In genomic region chr7:44868919-44869696, GRCm38 (mm10) we compare ENCODE assay signal across 8 mouse cellular contexts. TPM values are rescaled to one million over a fixed set of nuclear protein-coding genes. Genes with fewer than 3 reads are reported as not detected.
A peak's percentile ranks its signal among the peaks of the same experiment; 100 is the strongest.
DNase-seq lines count a peak whose midpoint lies in the region; ATAC-seq and TF ChIP-seq lines count a peak whose summit lies in the region.

No protein-coding gene starts in this region.

- no peaks in the 10 kb centered on the region; the same call in 1 of the 2 replicates for H3K27me3 ChIP-seq in spleen, adult 2 months (ENCODE audit: control insufficient read depth, insufficient read depth, low read length)
- H3K27me3 ChIP-seq in intestine, postnatal 0 days (replicated peaks; ENCODE audit: control insufficient read depth, insufficient read depth, low read length), result no peaks in the 10 kb centered on the region

- TF ChIP-seq POLR2A in spleen, adult 2 months (IDR thresholded peaks at IDR 0.05; ENCODE audit: low read depth, low read length), result no peak
- TF ChIP-seq POLR2A in lung, adult 2 months (IDR thresholded peaks at IDR 0.05; ENCODE audit: borderline replicate concordance, extremely low read depth, low read depth, low read length), result no peak

- peak overlapping the region; percentile 79 for H3K27ac ChIP-seq in spleen, adult 2 months (ENCODE audit: insufficient read depth, low read length)
- peak overlapping the region; percentile 98 for H3K27ac ChIP-seq in intestine, postnatal 0 days (ENCODE audit: low read depth, low read length)

- H3K9me3 ChIP-seq in intestine, postnatal 0 days (ENCODE audit: control insufficient read depth), result no peaks in the 10 kb centered on the region

- 0 out of 2 replicates have a peak, but pooled peaks cover 5% of the 10 kb centered on the region for H3K36me3 ChIP-seq in spleen, adult 2 months (ENCODE audit: control insufficient read depth, insufficient read depth, low read length)
- H3K36me3 ChIP-seq in intestine, postnatal 0 days (ENCODE audit: control insufficient read depth, insufficient read depth), result peaks cover 12% of the 10 kb centered on the region

- WGBS in spleen, adult 2 months, result under 1% methylated on average over 103 of the region's 108 CpGs
- under 1% methylated on average over 88 of the region's 108 CpGs for WGBS in intestine, postnatal 0 days
- WGBS in lung, adult 2 months, result under 1% methylated on average over 97 of the region's 108 CpGs

- intact Hi-C loops in gastrocnemius, postnatal 36 days (cut with DNase I), result no loop called here

- ATAC-seq in intestine, postnatal 0 days, result peak; percentile 34

- TF ChIP-seq CTCF in spleen, adult 2 months (IDR thresholded peaks at IDR 0.05; ENCODE audit: extremely low read depth, insufficient read depth, insufficient read length, insufficient replicate concordance), result no peak
- no peak for TF ChIP-seq CTCF in intestine, postnatal 0 days (IDR thresholded peaks at IDR 0.05; ENCODE audit: low read depth)
- no peak for TF ChIP-seq CTCF in lung, adult 2 months (IDR thresholded peaks at IDR 0.05; ENCODE audit: insufficient read depth, low read length)

- peaks cover 13% of the 10 kb centered on the region; the same call in 1 of the 2 replicates for H3K4me1 ChIP-seq in spleen, adult 2 months (ENCODE audit: control insufficient read depth, insufficient read depth, insufficient read length)
- peaks cover 27% of the 10 kb centered on the region for H3K4me1 ChIP-seq in intestine, postnatal 0 days (replicated peaks; ENCODE audit: control insufficient read depth, insufficient read depth, low read length)
- H3K4me1 ChIP-seq in lung, adult 2 months (ENCODE audit: control insufficient read depth, insufficient read depth, low read length), result peaks cover 26% of the 10 kb centered on the region

- H3K4me3 ChIP-seq in spleen, adult 2 months (ENCODE audit: extremely low read depth, insufficient read depth, insufficient read length), result peak overlapping the region; percentile 60
- H3K4me3 ChIP-seq in intestine, postnatal 0 days (ENCODE audit: low read depth, low read length), result peak overlapping the region; percentile 86
- peak overlapping the region; percentile 61 for H3K4me3 ChIP-seq in lung, adult 2 months (replicated peaks; ENCODE audit: extremely low read depth, low read depth, low read length)

- DNase-seq in spleen, adult 2 months (ENCODE audit: low read depth in 1 of 2, low spot score in 2 of 2), result no peak
- no peak for DNase-seq in spleen, adult 12 weeks (ENCODE audit: low spot score)
- DNase-seq in cerebellum, postnatal 14 days, result peak; percentile 72 to 74
- DNase-seq in gastrocnemius, postnatal 36 days, result peak; percentile 63 to 71
- DNase-seq in lung, adult 2 months, result peak; percentile 75
- peak; percentile 67 for DNase-seq in ovary, postnatal 14 days (ENCODE audit: low spot score)
- DNase-seq in urinary bladder, postnatal 25 days (ENCODE audit: low spot score), result peak; percentile 62

- H3K9ac ChIP-seq in intestine, postnatal 0 days (ENCODE audit: low read depth, low read length), result peak overlapping the region; percentile 95

- peak overlapping the region; percentile 79 for H3K4me2 ChIP-seq in intestine, postnatal 0 days (replicated peaks; ENCODE audit: low read depth)

RNA-seq across cellular contexts. Expression of gene Ptov1, which starts 0.5 kb away (rescaled TPM):
- polyA plus RNA-seq in spleen, adult 2 months (2012; rRNA removed), result 66.2 and 77.3 TPM in 2 replicates
- 100 to 1,000 TPM; 129 to 153 TPM for total RNA-seq in gastrocnemius, postnatal 36 days (2021)
- 112 and 114 TPM in 2 replicates for polyA plus RNA-seq in intestine, postnatal 0 days (2015; fragmentation: Nextera tagmentation; extraction: Ambion mirVana)
- 274 and 280 TPM in 2 replicates for polyA plus RNA-seq in lung, adult 2 months (2012; rRNA removed)

RNA-seq across cellular contexts. Expression of gene Pnkp, which starts 12.2 kb away (rescaled TPM):
- polyA plus RNA-seq in spleen, adult 2 months (2012; rRNA removed), result 67.3 and 84.9 TPM in 2 replicates
- total RNA-seq in gastrocnemius, postnatal 36 days (2021), result 10 to 100 TPM; 14.9 to 18.7 TPM
- 27.7 and 32.0 TPM in 2 replicates for polyA plus RNA-seq in intestine, postnatal 0 days (2015; fragmentation: Nextera tagmentation; extraction: Ambion mirVana)
- polyA plus RNA-seq in lung, adult 2 months (2012; rRNA removed), result 57.2 and 62.0 TPM in 2 replicates

RNA-seq across cellular contexts. Expression of gene Tbc1d17, which starts 20.2 kb away (rescaled TPM):
- polyA plus RNA-seq in spleen, adult 2 months (2012; rRNA removed), result 68.4 and 91.7 TPM in 2 replicates
- total RNA-seq in gastrocnemius, postnatal 36 days (2021), result 10 to 100 TPM; 42.4 to 53.4 TPM
- 47.4 and 48.5 TPM in 2 replicates for polyA plus RNA-seq in intestine, postnatal 0 days (2015; fragmentation: Nextera tagmentation; extraction: Ambion mirVana)
- polyA plus RNA-seq in lung, adult 2 months (2012; rRNA removed), result 95.7 and 114 TPM in 2 replicates

RNA-seq across cellular contexts. Expression of gene Akt1s1, which starts 20.3 kb away (rescaled TPM):
- polyA plus RNA-seq in spleen, adult 2 months (2012; rRNA removed), result 67.8 and 105 TPM in 2 replicates
- total RNA-seq in gastrocnemius, postnatal 36 days (2021), result 100 to 1,000 TPM; 111 to 122 TPM
- 71.6 and 76.5 TPM in 2 replicates for polyA plus RNA-seq in intestine, postnatal 0 days (2015; fragmentation: Nextera tagmentation; extraction: Ambion mirVana)
- polyA plus RNA-seq in lung, adult 2 months (2012; rRNA removed), result 96.6 and 130 TPM in 2 replicates

RNA-seq across cellular contexts. Expression of gene Med25, which starts 23.4 kb away (rescaled TPM):
- polyA plus RNA-seq in spleen, adult 2 months (2012; rRNA removed), result 113 and 136 TPM in 2 replicates
- 10 to 100 TPM; 54.0 to 57.5 TPM for total RNA-seq in gastrocnemius, postnatal 36 days (2021)
- 60.0 and 62.9 TPM in 2 replicates for polyA plus RNA-seq in intestine, postnatal 0 days (2015; fragmentation: Nextera tagmentation; extraction: Ambion mirVana)
- polyA plus RNA-seq in lung, adult 2 months (2012; rRNA removed), result 133 and 233 TPM in 2 replicates

Comparison
In these comparisons a context has a peak if more than half of its experiments do, and no peak if none do; other contexts are left out.
1. DNase-seq: peak in cerebellum, postnatal 14 days (2 of 2), gastrocnemius, postnatal 36 days (2 of 2), lung, adult 2 months (single experiment), ovary, postnatal 14 days (single experiment) and urinary bladder, postnatal 25 days (single experiment); none in spleen, adult 2 months (0 of 2) and spleen, adult 12 weeks (single experiment).
2. Peak in every context shown above with its lines, with median percentiles within 50 percentile points of each other: H3K4me3 ChIP-seq.